Mouse (Mus musculus) CD4-positive helper T cell, adult 2 months (primary cell): Measurements from ENCODE around the gene Vwc2.

Experiments used
- DNase-seq: peaks from one replicate; pipeline ENCODE4 v3.0.0-alpha.2; 2012; ENCODE audit warnings: low read depth, missing footprints, low spot score

The Vwc2 gene

DNA sequence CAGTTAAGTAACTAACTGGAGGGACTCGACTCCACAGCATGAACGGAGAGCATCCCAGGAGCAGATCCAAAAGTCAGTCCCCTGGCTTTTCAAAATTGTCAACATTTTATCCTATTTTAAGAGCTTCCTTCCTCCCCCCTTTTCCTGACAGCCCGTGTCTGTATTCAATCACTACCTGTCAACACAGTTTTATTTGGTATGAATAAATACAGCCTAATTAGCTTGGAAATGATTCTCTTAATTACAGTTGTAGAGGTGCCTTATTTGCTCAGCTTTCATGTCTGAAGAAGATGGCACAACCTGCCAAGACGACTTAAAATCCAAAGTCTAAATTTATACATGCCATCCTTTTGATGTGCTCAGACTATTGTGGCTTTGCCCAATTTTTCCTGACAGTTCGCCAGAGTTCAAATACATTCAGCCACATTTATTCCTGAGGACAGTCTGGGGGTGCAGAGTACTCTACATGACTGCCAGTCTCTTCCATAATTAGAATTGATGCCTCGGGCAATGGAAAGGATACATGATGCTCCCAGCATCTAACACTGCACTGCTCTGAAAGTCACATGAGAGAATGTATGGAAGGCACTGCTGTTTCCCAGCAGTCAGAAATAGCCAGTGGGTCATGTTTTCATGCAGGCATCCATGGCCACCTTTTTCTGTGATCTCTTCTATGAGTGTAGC is 128.8 kb downstream of the Vwc2 start:
- no peak for DNase-seq

DNA sequence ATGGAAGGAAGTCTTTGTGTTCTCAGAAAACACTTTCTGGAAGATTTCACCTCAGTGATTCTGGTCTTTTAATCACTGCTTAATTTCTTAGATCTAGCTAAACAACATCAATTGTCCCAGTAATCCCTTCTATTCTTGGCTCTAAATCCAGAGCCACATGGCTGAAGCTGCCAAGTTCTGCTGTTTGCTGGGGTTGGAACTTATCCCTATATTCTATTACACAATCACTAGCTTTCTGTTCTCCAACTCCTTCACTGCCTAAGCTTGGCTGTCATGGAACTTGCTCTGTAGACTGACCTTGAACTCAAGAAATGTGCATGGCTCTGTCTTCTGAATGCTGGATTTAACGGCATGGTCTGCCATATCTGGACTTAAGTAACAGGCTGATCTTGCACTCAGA is 143.3 kb downstream of the Vwc2 start:
- DNase-seq = no peak

DNA sequence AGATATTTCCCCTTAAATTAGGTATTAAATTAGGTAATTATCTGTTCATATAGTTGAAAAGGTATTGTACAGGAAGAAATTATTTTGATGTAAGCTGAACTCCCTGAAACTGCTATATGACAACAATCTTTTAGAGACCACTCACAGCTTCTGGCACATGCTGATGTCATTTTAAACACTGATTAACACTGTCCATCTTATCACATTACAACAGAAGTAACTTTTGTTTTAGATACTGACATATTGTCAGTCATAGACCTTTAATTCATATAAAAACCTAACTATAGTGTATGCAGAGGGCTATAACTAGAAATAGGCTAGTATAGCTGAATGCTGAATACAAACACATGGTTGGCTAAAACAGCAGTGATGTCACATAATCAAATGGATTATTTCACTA is 166.1 kb downstream of the Vwc2 start:
- no peak for DNase-seq

DNA sequence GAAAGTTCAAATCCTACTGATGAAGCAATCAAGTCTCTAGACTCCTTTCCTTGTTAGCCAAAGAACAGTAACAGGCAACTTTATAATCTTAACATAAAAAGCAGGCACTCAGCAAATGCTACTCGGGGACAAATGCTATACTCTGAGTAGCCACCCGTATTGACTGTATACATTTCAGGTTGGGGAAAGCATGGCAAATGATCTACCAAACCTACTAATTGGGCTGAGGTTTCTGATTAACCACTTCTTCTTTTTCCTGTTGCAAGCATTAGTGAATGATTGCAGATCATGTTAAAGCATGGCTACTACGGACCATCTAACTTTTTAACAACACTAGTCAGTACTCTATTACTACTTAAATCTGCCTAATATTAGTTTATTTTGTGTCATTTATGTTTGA is 169.5 kb downstream of the Vwc2 start:
- DNase-seq = no peak
